Mouse (Mus musculus) granulocyte monocyte progenitor cell, adult 5-6 weeks (primary cell): ENCODE data around the gene Kpna2. TPM values are rescaled to one million over a fixed set of nuclear protein-coding genes. Genes with fewer than 3 reads are reported as not detected.
"Not testable (repeated sequence)": the region's sequence is repeated elsewhere in the genome, so short reads cannot be mapped to it uniquely, and the experiment has no call there.

ENCODE experiments used
- ATAC-seq: replicated peaks from 2 replicates; pipeline ENCODE4 v1.8.0; 2016; ENCODE audit warnings: mild to moderate bottlenecking, moderate TSS enrichment, inconsistent platforms; ENCODE audit not compliant: poor library complexity, severe bottlenecking
- total RNA-seq, 2 experiments: library from RNA; stranded (forward) in 1 of 2; stranded (reverse) in 1 of 2; fragments of 200-712, 200-1000 nt in 1 of 2; fragments of >200 nt in 1 of 2; fragmentation: Nextera tagmentation in 1 of 2; gene quantifications; 2 replicates each; pipeline ENCODE4 v1.2.3; 2014 to 2017

The Kpna2 gene
- total RNA-seq, 2 experiments from 2014 or later: 134 to 261 TPM

DNA sequence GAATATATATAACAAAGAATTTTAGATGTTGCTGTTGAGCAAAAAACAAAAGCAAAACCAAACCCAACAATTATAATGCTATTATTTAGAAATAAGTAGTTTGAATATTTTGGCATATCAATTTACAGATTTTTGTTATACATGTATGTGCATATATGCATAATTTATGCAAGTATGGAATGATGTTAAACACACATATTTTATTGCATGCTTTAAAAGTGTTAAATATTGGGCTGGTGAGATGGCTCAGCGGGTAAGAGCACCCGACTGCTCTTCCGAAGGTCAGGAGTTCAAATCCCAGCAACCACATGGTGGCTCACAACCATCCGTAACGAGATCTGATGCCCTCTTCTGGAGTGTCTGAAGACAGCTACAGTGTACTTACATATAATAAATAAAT lies 20.4 kb upstream of the Kpna2 start:
- not testable (repeated sequence) for ATAC-seq

DNA sequence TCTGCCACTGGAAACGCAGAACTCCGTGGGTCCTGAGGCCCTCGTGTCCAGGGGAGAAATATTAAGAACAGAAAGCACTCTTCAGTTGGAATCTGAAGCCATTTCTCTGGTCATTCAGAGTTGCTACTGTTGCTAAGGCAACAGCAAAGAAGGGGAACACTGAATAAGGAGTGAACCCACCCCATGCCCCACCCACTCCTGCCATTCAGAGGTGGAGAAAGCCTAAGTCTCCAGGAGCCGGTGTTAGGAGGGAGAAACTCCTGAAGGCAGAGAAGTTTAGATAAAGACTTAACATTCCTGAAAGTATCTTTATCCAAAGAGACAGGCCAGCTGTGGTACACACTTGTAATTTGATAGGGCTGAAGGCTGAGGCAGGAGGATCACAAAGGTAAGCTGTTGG lies 20.0 kb upstream of the Kpna2 start:
- ATAC-seq: no peak

DNA sequence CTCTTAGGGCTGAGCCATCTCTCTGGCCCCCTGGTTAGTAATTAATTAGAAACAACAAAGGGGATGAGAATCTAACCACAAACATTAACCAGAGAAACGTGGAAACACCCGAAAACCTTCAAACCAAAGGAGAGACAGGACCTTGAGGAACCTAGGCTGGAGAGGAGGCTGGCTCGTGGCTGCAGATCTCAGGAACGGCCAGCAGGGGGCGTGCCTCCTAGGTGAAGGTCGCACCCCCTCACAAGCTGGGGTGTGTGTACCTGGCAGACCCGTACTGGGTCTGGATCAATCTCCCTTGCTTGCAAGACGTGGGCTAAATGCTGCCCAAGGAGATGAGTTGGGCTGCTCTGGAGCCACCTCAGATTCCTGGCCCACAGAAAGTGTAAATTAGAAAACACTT lies 19.3 kb upstream of the Kpna2 start:
- ATAC-seq: 0 out of 2 replicates have a peak, but pooled peaks have one; percentile 42

DNA sequence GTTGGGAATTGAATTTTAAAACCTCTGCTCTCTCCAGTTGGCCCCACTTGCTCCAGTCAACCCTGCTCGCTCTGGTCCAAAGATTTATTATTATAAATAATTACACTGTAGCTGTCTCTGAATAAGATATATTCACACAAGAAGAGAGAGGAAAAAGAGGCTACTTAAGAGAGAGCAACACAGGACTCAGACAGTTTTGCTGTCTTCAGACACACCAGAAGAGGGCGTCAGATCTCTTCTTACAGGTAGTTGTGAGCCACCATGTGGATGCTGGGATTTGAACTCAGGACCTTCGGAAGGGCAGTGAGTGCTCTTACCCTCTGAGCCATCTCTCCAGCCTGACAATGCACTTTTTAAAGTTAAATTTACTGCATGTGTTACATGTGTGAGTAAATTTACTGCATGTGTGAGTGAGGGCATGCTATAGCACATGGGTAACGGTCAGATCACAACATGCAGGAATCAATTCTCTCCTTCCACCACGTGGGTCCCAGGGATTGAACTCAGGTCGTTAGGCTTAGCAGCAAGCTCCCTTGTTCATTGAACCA lies 18.1 kb upstream of the Kpna2 start:
- no peak for ATAC-seq

DNA sequence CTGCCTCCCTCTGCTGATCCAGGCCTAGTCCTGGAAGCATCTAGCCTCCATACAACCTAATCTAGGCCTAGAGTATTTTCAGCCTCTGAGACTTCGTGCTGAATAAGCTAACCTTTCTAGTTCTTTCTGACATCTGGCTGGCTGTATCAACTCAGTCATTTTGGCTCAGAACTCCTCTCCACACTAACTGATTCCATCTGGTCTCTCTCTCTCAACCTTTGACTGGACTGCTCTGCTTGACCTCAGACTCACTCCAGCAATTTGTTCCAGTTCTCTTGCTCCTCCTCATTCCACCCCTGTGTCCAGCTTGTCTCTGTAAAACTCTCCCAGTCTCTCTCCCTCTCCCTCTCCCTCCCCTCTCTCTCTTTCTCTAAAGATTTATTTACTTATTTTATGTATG lies 17.6 kb upstream of the Kpna2 start:
- no peak for ATAC-seq

DNA sequence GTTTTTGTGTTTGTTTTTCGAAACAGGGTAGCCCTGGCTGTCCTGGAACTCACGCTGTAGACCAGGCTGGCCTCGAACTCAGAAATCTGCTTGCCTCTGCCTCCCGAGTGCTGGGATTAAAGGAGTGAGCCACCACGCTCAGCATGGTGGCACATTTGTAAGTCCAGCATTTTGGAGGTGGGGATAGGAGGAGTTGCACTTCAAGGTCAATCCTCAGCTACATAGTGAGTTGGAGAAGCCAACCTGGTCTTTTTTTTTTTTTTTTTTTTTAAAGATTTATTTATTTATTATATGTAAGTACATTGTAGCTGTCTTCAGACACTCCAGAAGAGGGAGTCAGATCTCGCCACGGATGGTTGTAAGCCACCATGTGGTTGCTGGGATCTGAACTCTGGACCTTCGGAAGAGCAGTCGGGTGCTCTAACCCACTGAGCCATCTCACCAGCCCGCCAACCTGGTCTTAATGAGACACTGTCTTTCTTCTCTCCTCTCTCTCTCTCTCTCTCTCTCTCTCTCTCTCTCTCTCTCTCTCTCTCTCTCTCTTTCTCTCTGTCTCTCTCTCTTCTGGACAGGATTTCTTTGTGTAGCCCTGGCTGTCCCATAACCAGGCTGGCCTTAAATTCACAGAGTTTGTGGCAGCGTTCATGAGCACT lies 16.3 kb upstream of the Kpna2 start:
- ATAC-seq: not testable (repeated sequence)

DNA sequence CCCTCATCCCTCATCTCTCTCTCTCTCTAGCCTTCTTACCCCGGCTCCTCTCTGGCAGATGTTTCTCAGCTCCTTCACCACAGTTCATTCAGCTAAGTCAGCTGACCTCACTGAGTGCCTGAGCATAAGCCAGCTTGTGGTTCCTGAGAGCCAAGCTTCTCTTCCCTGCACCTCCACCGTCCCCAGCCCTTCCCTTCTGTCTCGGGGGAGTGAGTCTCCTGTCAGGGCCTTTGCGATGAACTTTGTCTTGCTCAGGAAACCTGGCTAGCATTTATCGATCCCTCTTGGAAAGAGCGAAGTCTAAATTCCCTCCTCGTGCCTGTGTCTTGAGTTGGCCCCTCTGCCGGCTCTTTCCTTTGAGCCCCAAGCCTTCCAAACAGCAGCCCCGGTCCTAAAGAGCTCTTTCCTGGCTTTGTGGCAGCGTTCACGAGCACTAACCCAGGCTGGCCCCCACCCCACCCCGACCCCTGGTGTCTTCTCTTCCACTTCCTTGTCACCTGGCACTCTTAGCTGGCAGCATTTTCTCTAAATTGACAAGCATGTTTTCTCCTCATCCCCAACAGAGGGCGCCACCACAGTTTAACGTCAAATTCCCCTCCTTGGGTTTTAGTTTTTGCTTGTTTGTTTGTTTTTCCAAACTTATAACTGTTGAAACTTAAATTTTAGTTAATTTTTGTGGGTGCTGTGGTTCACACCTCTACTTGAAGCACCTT lies 15.4 kb upstream of the Kpna2 start:
- no peak for ATAC-seq

DNA sequence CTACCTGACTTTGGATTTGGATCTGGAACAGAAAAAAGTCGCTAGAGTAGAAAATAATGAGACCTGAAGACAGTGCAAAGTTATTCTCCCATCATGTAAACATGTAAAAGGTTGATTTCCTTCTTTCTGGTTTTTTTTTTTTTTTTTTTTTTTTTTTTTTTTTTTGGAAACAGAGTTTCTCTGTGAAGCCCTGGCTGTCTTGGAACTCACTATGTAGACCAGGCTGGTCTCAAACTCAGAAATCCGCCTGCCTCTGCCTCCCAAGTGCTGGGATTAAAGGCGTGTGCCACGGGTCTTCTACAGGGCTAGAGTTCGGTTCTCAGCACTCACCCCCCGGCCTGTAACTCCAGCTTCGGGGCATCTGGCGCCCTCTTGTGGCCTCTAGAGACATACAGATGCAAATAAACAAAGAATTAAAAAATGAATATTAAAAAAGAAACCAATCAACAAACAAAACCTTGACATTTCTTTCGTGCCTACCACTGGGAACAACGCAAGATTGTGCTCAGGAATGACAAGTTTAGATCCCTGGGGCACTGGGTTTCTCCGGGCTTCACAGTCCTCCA lies 14.8 kb upstream of the Kpna2 start:
- ATAC-seq: no peak

DNA sequence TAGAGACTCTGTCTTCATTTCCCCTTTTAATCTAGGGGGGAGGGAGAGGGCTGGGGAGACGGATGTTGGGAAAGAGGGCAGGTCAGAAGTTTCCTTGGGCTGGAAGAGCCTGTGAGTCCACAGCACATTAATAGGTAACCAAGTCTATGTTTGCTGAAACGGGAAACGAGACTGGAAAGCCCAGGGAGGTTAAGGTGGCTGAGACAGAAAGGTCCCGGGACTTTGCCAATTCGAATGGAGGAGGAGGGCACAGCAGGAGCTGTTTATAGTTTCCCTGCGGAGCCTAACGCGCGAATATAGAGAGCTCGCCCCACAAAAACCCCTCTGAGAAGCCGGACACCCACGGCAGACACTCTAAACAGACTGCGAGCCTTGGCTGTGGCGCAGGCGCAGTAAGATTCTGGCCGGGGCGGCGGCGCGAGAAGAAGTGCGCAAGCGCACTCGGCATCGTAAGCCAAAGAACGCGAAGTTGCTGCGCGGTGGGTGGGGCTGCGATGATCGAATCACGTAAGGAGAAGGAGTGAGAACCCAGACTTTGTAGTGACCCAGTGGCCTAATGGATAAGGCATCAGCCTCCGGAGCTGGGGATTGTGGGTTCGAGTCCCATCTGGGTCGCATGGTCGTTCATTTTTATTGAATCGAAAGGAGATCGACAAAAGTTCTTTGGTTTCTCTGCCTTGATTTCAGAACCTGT lies 13.1 kb upstream of the Kpna2 start:
- ATAC-seq: peak; percentile 88

DNA sequence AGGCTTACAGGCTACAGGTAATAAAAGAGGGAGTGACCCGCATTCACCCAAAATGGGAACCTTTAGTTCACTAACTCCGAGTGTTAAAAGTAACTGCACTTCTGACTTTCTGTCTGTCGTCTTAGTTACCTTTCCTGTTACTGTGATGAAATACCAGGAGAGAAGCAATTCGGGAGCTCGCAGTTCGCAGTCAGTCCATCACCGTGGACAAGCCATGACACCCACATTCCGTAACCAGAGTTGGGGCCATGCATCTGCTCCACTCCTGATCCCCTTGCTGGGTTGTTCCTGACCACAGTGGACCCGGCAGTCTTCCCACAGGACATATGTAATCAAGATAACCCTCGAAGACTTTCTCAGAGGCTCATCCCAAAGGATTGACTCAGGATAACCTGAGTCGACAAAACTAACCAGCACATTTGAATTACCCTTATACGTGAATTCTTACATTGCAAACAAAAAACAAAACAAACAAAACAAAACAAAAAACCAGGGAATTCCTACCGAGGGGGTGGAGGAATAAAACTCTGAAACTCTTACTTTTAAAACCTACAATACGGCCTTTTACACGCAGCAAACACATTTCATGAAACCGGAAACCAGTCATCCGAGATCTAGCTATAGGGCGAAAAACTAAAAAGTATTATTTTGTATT lies 12.5 kb upstream of the Kpna2 start:
- ATAC-seq: peak; percentile 56

DNA sequence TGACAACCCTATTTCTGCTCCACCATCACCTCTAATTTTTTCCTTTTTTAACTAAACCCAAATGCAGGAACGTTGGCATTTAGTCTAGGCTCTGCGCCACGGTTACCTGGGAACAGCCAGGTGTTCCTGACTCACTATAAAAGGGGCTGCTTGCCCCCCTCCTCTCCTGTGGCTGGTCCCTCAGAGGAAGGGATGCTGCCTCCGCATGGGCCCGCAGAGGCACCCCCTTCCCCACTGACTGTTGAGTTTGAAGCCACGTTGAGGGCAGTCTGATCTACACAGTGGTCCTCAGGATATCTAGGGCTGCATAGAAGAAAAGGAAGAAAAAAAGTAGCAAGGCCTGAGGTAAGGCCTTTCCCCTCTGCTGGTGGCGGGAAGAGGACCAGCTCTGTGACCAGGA lies 11.8 kb upstream of the Kpna2 start:
- 0 out of 2 replicates have a peak, but pooled peaks have one; percentile 0 for ATAC-seq

DNA sequence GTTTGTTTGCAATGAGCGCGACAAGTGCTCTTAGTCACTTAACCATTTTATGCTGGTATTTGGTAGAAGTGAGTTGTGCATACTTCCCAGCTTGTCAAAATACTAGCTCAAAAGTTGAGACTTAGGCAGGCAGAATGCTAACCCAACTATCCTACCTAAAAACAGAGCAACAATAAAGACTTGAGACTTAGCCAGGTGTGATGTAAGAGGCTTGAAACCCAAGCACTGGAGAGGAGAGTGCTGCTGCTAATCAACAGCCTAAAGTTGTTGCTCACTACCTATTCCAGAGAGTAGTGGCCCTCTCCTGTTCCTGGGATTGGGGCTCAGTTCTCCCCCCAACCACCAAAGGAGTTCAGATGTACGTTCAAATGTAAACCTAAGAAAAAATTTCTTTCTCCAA lies 11.1 kb upstream of the Kpna2 start:
- no peak for ATAC-seq

DNA sequence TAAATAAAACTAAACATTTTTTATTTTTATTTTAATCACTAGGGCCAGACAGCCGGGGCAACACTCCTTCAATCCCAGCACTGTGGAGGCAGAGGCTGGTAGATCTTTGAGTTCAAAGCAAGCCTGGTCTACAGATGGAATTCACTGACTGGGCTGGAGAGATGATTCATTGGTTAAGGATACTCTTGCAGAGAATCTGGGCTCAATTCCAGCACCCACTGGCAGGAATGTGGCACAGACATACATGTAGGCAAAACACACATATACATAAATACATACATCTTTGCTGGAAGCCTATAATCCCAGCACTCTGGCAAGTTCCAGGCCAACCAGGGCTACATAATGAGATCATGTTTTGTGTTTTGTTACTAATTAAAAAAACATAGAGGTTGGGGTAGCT lies 6.2 kb upstream of the Kpna2 start:
- no peak for ATAC-seq

DNA sequence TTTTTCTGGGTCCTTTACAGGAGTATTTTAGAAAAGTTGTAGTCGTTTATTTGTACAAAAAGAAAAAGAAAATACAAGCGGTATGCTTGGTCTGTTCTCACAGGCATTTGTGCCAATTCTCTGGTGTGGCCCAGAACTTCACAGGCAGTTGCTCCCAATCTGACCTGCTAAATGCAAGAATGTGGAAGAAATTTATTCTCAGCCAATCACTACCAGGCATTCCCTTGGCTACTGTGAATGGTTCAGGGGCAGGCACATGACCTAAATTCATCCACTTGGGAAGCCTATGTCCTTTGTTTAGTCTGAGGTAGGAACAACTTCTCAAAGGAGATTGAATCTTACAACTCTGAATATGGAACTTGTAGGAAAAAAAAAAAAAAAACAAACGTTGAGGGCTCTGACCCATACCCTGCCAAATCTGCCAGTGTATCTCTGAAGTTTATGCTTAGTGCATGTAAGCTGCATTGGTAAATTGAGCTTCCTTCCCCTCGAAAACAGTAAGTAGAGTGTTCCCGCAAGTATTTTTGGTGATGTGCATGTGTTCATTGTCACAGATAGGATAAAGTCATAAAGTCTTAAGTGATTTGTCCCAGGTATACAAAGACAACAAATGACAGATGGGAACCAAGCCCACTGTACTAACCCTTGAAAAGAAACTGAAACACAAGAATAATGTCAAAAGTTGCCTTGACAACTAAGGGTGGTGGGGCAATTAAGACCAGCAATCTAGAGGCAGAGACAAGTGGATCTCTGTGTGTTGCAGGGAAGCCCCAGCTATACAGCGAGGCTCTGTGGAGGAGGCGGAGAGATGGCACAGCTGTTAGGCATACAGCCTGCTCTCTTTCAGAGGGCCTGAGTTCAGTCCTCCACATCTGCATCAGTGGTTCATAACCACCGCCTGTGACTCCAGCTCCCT lies 2.7 kb upstream of the Kpna2 start:
- no peak for ATAC-seq

DNA sequence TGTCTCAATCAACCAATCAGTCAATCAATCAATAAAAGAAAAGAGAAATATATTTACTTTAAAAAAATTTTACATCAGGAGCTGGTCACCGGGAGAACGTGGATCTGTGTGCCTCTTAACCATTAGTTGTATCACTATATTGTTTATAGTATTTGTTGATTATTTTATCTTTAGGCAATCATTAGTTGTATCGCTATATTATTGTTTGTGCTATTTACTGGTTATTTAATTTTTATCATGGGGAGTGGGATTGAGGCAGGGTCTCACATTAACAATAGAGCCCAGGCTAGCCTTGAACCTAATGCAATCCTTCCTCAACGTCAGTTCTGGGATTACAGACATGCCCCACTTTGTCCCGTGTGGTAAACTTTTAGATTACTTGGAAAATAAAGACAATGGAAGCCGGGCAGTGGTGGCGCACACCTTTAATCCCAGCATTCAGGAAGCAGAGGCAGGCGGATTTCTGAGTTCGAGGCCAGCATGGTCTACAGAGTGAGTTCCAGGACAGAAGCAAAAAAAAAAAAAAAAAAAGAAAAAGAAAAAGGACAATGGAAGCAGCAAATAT lies 690 bp upstream of the Kpna2 start:
- no peak for ATAC-seq

DNA sequence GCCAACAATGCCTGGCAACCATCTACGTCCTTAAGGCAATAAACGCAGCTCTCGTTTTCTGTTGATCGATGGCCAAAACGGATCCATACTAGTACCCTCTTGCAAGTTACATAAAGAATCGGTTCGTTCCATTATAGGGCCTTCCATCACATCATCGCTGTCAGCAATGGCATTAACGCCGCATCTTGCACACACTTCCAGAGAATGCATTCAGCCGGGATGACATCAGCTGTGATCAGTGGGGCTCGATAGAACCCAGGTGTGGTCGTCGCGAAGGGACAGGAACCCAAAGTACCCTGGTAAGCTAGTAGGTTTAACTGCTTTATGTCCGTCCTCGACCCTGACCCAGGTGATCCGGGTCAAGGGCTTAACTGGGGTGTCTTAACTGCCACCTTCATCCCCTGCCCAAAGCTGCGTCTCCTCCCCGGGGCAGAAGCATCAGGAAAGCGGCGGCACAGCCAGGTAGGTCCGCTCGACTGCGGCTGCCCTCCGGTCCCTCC lies 640 bp downstream of the Kpna2 start:
- ATAC-seq: no peak

DNA sequence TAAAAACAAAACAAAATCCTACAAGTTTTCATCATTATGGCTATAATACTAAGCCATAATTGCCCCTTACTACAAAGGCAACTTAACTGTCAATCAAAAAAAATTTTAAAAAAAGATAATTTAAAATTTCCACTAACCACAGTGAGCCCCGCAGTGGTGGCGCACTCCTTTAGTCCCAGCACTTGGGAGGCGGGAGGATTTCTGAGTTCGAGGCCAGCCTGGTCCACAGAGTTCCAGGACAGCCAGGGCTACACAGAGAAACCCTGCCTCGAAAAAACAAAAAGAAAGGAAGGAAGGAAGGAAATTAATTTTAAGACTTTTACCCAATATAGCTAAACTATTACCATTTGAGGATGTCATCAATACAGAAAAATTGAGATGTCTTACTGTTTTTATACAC lies 1.4 kb downstream of the Kpna2 start:
- ATAC-seq: no peak

DNA sequence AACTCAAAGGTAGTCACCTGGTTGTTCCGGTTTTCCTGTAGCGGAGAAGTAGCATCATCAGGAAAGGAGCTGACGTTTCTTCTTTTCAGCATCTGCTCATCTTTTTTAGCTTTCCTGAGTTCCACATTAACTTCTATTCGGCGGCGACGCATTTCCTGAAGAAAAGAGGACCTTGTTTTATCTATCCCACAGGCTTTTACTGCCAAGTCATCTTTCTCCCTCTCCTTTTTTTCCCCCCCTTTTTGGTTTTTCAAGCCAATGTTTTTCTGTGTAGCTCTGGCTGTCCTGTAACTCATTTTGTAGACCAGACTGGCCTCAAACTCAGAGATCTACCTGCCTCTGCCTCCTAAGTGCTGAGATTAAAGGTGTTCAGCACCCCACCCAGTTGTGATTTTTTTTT lies 2.8 kb downstream of the Kpna2 start:
- not testable (repeated sequence) for ATAC-seq
